Mouse (Mus musculus): ENCODE results near the gene Syap1. TPM values are rescaled to one million over a fixed set of nuclear protein-coding genes. Genes with fewer than 3 reads are reported as not detected.
"Not testable (repeated sequence)": the region's sequence is repeated elsewhere in the genome, so short reads cannot be mapped to it uniquely, and the experiment has no call there.

The Syap1 gene
- polyA plus RNA-seq, 1 experiment from 2014 or later, result 20.5 TPM

GRCm38 (mm10) chrX:162831542-162831941, 56.7 kb downstream of the Syap1 start:
- no peaks in the 10 kb centered on the region for H3K9me3 ChIP-seq (ENCODE audit: low read length)
- TF ChIP-seq CTCF (IDR thresholded peaks at IDR 0.05; ENCODE audit: low read depth) (no peak), EP300 (IDR thresholded peaks at IDR 0.05; ENCODE audit: low read depth) (no peak)
- ATAC-seq (no peak), DNase-seq (no peak)
- no peak overlapping the region for H3K4me2 ChIP-seq (ENCODE audit: low read depth, low read length)
- H3K4me1 ChIP-seq (ENCODE audit: insufficient read depth), result no peaks in the 10 kb centered on the region
- no peaks in the 10 kb centered on the region for H3K27me3 ChIP-seq (ENCODE audit: insufficient read depth, low read length)
- no peak overlapping the region for H3K9ac ChIP-seq (replicated peaks)
- WGBS (ENCODE audit: insufficient replicate concordance), result 67% methylated on average over 1 of the region's 1 CpGs
- no peaks in the 10 kb centered on the region for H3K36me3 ChIP-seq (replicated peaks; ENCODE audit: insufficient read depth, low read length)
- H3K27ac ChIP-seq (ENCODE audit: low read depth), result no peak overlapping the region
- H3K4me3 ChIP-seq (ENCODE audit: low read depth, low read length), result no peak overlapping the region

- Histone ChIP-seq H3K9ac (replicated peaks) (no peak overlapping the region), H3K4me2 (ENCODE audit: low read depth, low read length) (no peak overlapping the region), H3K27me3 (ENCODE audit: insufficient read depth, low read length) (no peaks in the 10 kb centered on the region), H3K4me1 (ENCODE audit: insufficient read depth) (no peaks in the 10 kb centered on the region), H3K27ac (ENCODE audit: low read depth) (no peak overlapping the region), H3K4me3 (ENCODE audit: low read depth, low read length) (no peak overlapping the region), H3K9me3 (ENCODE audit: low read length) (no peaks in the 10 kb centered on the region), H3K36me3 (replicated peaks; ENCODE audit: insufficient read depth, low read length) (no peaks in the 10 kb centered on the region)
- TF ChIP-seq EP300 (IDR thresholded peaks at IDR 0.05; ENCODE audit: low read depth) (no peak), CTCF (IDR thresholded peaks at IDR 0.05; ENCODE audit: low read depth) (no peak)
- DNase-seq (no peak), ATAC-seq (no peak)
- 29% methylated on average over 1 of the region's 1 CpGs for WGBS (ENCODE audit: insufficient replicate concordance)
Measured at GRCm38 (mm10) chrX:162831036-162831435, 57.2 kb downstream of the Syap1 start.

- not testable (repeated sequence) for DNase-seq; ATAC-seq; H3K4me1 ChIP-seq (ENCODE audit: insufficient read depth); H3K4me3 ChIP-seq (ENCODE audit: low read depth, low read length); H3K9me3 ChIP-seq (ENCODE audit: low read length); H3K27me3 ChIP-seq (ENCODE audit: insufficient read depth, low read length); H3K36me3 ChIP-seq (replicated peaks; ENCODE audit: insufficient read depth, low read length); H3K9ac ChIP-seq (replicated peaks)
- Histone ChIP-seq H3K27ac (ENCODE audit: low read depth) (0 out of 2 replicates have a peak overlapping the region, but pooled peaks have one; percentile 34), H3K4me2 (ENCODE audit: low read depth, low read length) (0 out of 2 replicates have a peak overlapping the region, but pooled peaks have one; percentile 63)
- WGBS (ENCODE audit: insufficient replicate concordance), result 44% methylated on average over 2 of the region's 2 CpGs
Measured at GRCm38 (mm10) chrX:162830313-162830712, 57.9 kb downstream of the Syap1 start.

GRCm38 (mm10) chrX:162829741-162830140, 58.5 kb downstream of the Syap1 start:
- DNase-seq (peak; percentile 12), ATAC-seq (peak; percentile 38; the same call in 1 of the 2 replicates)
- Histone ChIP-seq H3K9me3 (ENCODE audit: low read length) (no peaks in the 10 kb centered on the region), H3K27ac (ENCODE audit: low read depth) (0 out of 2 replicates have a peak overlapping the region, but pooled peaks have one; percentile 34), H3K4me2 (ENCODE audit: low read depth, low read length) (peak overlapping the region; percentile 63), H3K9ac (replicated peaks) (no peak overlapping the region), H3K4me3 (ENCODE audit: low read depth, low read length) (peak overlapping the region; percentile 70), H3K36me3 (replicated peaks; ENCODE audit: insufficient read depth, low read length) (no peaks in the 10 kb centered on the region), H3K4me1 (ENCODE audit: insufficient read depth) (no peaks in the 10 kb centered on the region), H3K27me3 (ENCODE audit: insufficient read depth, low read length) (no peaks in the 10 kb centered on the region)
- 39% methylated on average over 5 of the region's 5 CpGs for WGBS (ENCODE audit: insufficient replicate concordance)
- TF ChIP-seq EP300 (IDR thresholded peaks at IDR 0.05; ENCODE audit: low read depth) (no peak), CTCF (IDR thresholded peaks at IDR 0.05; ENCODE audit: low read depth) (no peak)

- 21% methylated on average over 37 of the region's 37 CpGs for WGBS (ENCODE audit: insufficient replicate concordance)
- peak within 1 kb of the TSS; percentile 73 for H3K27ac ChIP-seq (ENCODE audit: low read depth)
- H3K9me3 ChIP-seq (ENCODE audit: low read length), result no peaks in the 10 kb centered on the region
Measured at GRCm38 (mm10) chrX:162829203-162829708, 59.0 kb downstream of the Syap1 start, which contains the start of gene Txlng. Txlng (minus strand) TSS chrX:162829454.

GRCm38 (mm10) chrX:162828783-162829182, 59.5 kb downstream of the Syap1 start:
- Histone ChIP-seq H3K36me3 (replicated peaks; ENCODE audit: insufficient read depth, low read length) (no peaks in the 10 kb centered on the region), H3K9ac (replicated peaks) (peak overlapping the region; percentile 68), H3K27me3 (ENCODE audit: insufficient read depth, low read length) (no peaks in the 10 kb centered on the region), H3K4me1 (ENCODE audit: insufficient read depth) (no peaks in the 10 kb centered on the region), H3K9me3 (ENCODE audit: low read length) (no peaks in the 10 kb centered on the region), H3K27ac (ENCODE audit: low read depth) (peak overlapping the region; percentile 73), H3K4me2 (ENCODE audit: low read depth, low read length) (peak overlapping the region; percentile 84), H3K4me3 (ENCODE audit: low read depth, low read length) (peak overlapping the region; percentile 70)
- 34% methylated on average over 9 of the region's 20 CpGs for WGBS (ENCODE audit: insufficient replicate concordance)
- TF ChIP-seq CTCF (IDR thresholded peaks at IDR 0.05; ENCODE audit: low read depth) (no peak), EP300 (IDR thresholded peaks at IDR 0.05; ENCODE audit: low read depth) (no peak)
- ATAC-seq (peak; percentile 3; the same call in 1 of the 2 replicates), DNase-seq (no peak)

More at GRCm38 (mm10) chrX:162829203-162829708, 59.0 kb downstream of the Syap1 start, which contains the start of gene Txlng:
- no peak for TF ChIP-seq EP300 (IDR thresholded peaks at IDR 0.05; ENCODE audit: low read depth)
- no peak for TF ChIP-seq CTCF (IDR thresholded peaks at IDR 0.05; ENCODE audit: low read depth)
- Histone ChIP-seq H3K36me3 (replicated peaks; ENCODE audit: insufficient read depth, low read length) (no peaks in the 10 kb centered on the region), H3K9ac (replicated peaks) (peak within 1 kb of the TSS; percentile 68), H3K27me3 (ENCODE audit: insufficient read depth, low read length) (no peaks in the 10 kb centered on the region), H3K4me2 (ENCODE audit: low read depth, low read length) (peak within 1 kb of the TSS; percentile 84), H3K4me1 (ENCODE audit: insufficient read depth) (no peaks in the 10 kb centered on the region), H3K4me3 (ENCODE audit: low read depth, low read length) (peak within 1 kb of the TSS; percentile 70)
- DNase-seq, result peak; percentile 93
- peak; percentile 97 for ATAC-seq
